Mouse (Mus musculus) embryonic facial prominence, embryonic 14.5 days (tissue): ENCODE results near the gene Sbsn. TPM values are rescaled to one million over a fixed set of nuclear protein-coding genes. Genes with fewer than 3 reads are reported as not detected.

Experiments
- polyA plus RNA-seq: library from polyadenylated mRNA; unstranded; fragments of >200 nt; fragmentation: Nextera tagmentation; extraction: Ambion mirVana; gene quantifications from 2 replicates; pipeline ENCODE4 v1.2.1, GENCODE M21; 2014

The Sbsn gene
- polyA plus RNA-seq, 1 experiment from 2014 or later: 33.7 TPM

Other genes starting within 250 kb of the Sbsn start
- 9.7 and 10.9 TPM in 2 replicates for gene Arhgap33, start 216.4 kb upstream of the Sbsn start, polyA plus RNA-seq
- gene Hspb6, start 199.3 kb upstream of the Sbsn start, polyA plus RNA-seq: 16.8 and 20.4 TPM in 2 replicates
- gene Proser3, start 199.2 kb upstream of the Sbsn start, polyA plus RNA-seq: 8.1 and 9.9 TPM in 2 replicates
- 45.7 and 50.5 TPM in 2 replicates for gene Lin37, start 191.6 kb upstream of the Sbsn start, polyA plus RNA-seq
- gene U2af1l4, start 188.2 kb upstream of the Sbsn start, polyA plus RNA-seq: 85.4 and 88.0 TPM in 2 replicates
- 4.7 and 5.1 TPM in 2 replicates for gene Gm49396, start 188.1 kb upstream of the Sbsn start, polyA plus RNA-seq
- 108 and 113 TPM in 2 replicates for gene Psenen, start 187.8 kb upstream of the Sbsn start, polyA plus RNA-seq
- gene Igflr1, start 186.0 kb upstream of the Sbsn start, polyA plus RNA-seq: 2.1 and 2.9 TPM in 2 replicates
- gene Kmt2b, start 162.7 kb upstream of the Sbsn start, polyA plus RNA-seq: 11.7 and 13.3 TPM in 2 replicates
- gene Zbtb32, start 152.6 kb upstream of the Sbsn start, polyA plus RNA-seq: 0.26 and 0.45 TPM in 2 replicates
- 0.39 and 0.47 TPM in 2 replicates for gene Upk1a, start 138.6 kb upstream of the Sbsn start, polyA plus RNA-seq
- 860 and 1,015 TPM in 2 replicates for gene Cox6b1, start 125.3 kb upstream of the Sbsn start, polyA plus RNA-seq
- not detected in 2 replicates for gene Etv2, start 115.6 kb upstream of the Sbsn start, polyA plus RNA-seq
- 93.1 and 106 TPM in 2 replicates for gene Rbm42, start 101.2 kb upstream of the Sbsn start, polyA plus RNA-seq
- 30.7 and 35.0 TPM in 2 replicates for gene Haus5, start 86.5 kb upstream of the Sbsn start, polyA plus RNA-seq
- not detected in 2 replicates for gene Pmis2, start 79.9 kb upstream of the Sbsn start, polyA plus RNA-seq
- gene 2200002J24Rik, start 52.5 kb upstream of the Sbsn start, polyA plus RNA-seq: 0.37 and 0.46 TPM in 2 replicates
- gene Atp4a, start 39.3 kb upstream of the Sbsn start, polyA plus RNA-seq: 0.32 and 0.54 TPM in 2 replicates
- gene Tmem147, start 21.9 kb upstream of the Sbsn start, polyA plus RNA-seq: 212 and 214 TPM in 2 replicates
- 0.33 and 0.38 TPM in 2 replicates for gene Gapdhs, start 7.8 kb upstream of the Sbsn start, polyA plus RNA-seq
- gene Dmkn, start 12.3 kb downstream of the Sbsn start, polyA plus RNA-seq: 123 and 159 TPM in 2 replicates
- gene Krtdap, start 36.4 kb downstream of the Sbsn start, polyA plus RNA-seq: 428 and 557 TPM in 2 replicates
- gene Ffar2, start 72.3 kb downstream of the Sbsn start, polyA plus RNA-seq: 0.14 and 0.46 TPM in 2 replicates
- gene Ffar3, start 104.7 kb downstream of the Sbsn start, polyA plus RNA-seq: not detected in 2 replicates
- not detected in 2 replicates for gene Ffar1, start 110.1 kb downstream of the Sbsn start, polyA plus RNA-seq
- gene Cd22, start 128.9 kb downstream of the Sbsn start, polyA plus RNA-seq: 0.22 TPM in 1 of 2 replicates, not detected in the other
- gene Mag, start 163.4 kb downstream of the Sbsn start, polyA plus RNA-seq: 1.3 and 1.4 TPM in 2 replicates
- gene Hamp2, start 173.2 kb downstream of the Sbsn start, polyA plus RNA-seq: 0.97 TPM in 1 of 2 replicates, not detected in the other
- not detected in 2 replicates for gene Hamp, start 192.6 kb downstream of the Sbsn start, polyA plus RNA-seq
- 18.3 and 23.8 TPM in 2 replicates for gene Usf2, start 205.3 kb downstream of the Sbsn start, polyA plus RNA-seq
- gene Lsr, start 222.0 kb downstream of the Sbsn start, polyA plus RNA-seq: 22.7 and 26.0 TPM in 2 replicates
- gene Fam187b, start 222.3 kb downstream of the Sbsn start, polyA plus RNA-seq: 1.6 and 2.3 TPM in 2 replicates